Mouse (Mus musculus) kidney, adult 2 months (tissue): ENCODE results near the gene Cadm2. TPM values are rescaled to one million over a fixed set of nuclear protein-coding genes. Genes with fewer than 3 reads are reported as not detected.

Experiments
- DNase-seq: peaks from one replicate; pipeline ENCODE4 v3.0.0; 2021
- H3K27ac ChIP-seq: fragments of 200-500 bp; 2 replicates; pipeline ENCODE4 v1.5.1; 2012; ENCODE audit warnings: low read depth, low read length, control low read depth, inconsistent platforms; ENCODE audit not compliant: insufficient read depth
- H3K27me3 ChIP-seq: fragments of 200-500 bp; replicated peaks from 2 replicates; pipeline ENCODE4 v1.6.1; 2012; ENCODE audit warnings: mild to moderate bottlenecking, moderate library complexity, low read length, inconsistent platforms; ENCODE audit not compliant: control insufficient read depth, insufficient read depth
- H3K36me3 ChIP-seq: fragments of 200-500 bp; 2 replicates; pipeline ENCODE4 v1.6.1; 2012; ENCODE audit warnings: mild to moderate bottlenecking, moderate library complexity, low read length, inconsistent platforms; ENCODE audit not compliant: control insufficient read depth, insufficient read depth
- H3K4me1 ChIP-seq: fragments of 200-500 bp; 2 replicates; pipeline ENCODE4 v1.6.1; 2011; ENCODE audit warnings: low read length; ENCODE audit not compliant: control insufficient read depth, insufficient read depth
- H3K4me3 ChIP-seq: fragments of 200-500 bp; 2 replicates; pipeline ENCODE4 v1.5.1; 2011; ENCODE audit warnings: mild to moderate bottlenecking, low read depth, low read length, control low read depth; ENCODE audit not compliant: insufficient read depth
- CTCF ChIP-seq: fragments of 200-500 bp; conservative IDR thresholded peaks from 2 replicates; pipeline ENCODE4 v1.5.1; 2011; ENCODE audit warnings: low read depth, mild to moderate bottlenecking, control low read depth, low read length, moderate library complexity, mixed read lengths; ENCODE audit not compliant: insufficient read depth, insufficient read length
- POLR2A ChIP-seq: fragments of 200-500 bp; IDR thresholded peaks from one replicate; pipeline ENCODE4 v1.6.1; 2011; ENCODE audit warnings: low read depth, low read length, control low read depth
- WGBS: fragments of 180-500 bp; shearing (Covaris S2); methylation state at CpG from one replicate; pipeline ENCODE4 v1.1.7; 2018; 5-methylcytosine and 5-hydroxymethylcytosine counted together
- polyA plus RNA-seq: library from polyadenylated mRNA; depleted of rRNA; stranded (reverse); fragments of >200 nt; gene quantifications from 2 replicates; pipeline ENCODE4 v1.2.3, GENCODE M21; 2012

Cadm2 gene
- polyA plus RNA-seq, 1 experiment = 0.27 TPM

DNA sequence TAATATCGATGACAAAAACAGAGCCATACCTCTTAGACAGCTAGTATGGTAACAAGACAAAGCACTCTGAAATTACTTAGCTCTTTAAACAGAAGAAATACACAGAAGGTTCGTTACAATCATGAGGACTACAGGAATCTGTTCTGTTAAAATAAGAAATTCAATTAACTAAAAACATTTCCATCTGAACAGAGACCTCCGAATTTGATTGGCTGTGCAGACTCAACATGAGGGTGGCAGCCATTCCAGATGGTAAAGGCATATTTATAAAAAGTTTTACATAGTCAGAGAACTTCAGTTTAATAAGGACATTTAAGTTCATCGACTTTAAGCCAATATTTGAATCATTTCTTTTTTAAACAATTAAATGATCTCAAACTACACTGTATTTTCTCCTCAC is 105.2 kb downstream of the Cadm2 start:
- Histone ChIP-seq H3K27ac (no peak overlapping the region), H3K36me3 (no peaks in the 10 kb centered on the region), H3K27me3 (no peaks in the 10 kb centered on the region), H3K4me3 (no peak overlapping the region), H3K4me1 (no peaks in the 10 kb centered on the region)
- TF ChIP-seq CTCF (no peak), POLR2A (no peak)
- no peak for DNase-seq
- WGBS = 68% methylated on average over 4 of the region's 4 CpGs

DNA sequence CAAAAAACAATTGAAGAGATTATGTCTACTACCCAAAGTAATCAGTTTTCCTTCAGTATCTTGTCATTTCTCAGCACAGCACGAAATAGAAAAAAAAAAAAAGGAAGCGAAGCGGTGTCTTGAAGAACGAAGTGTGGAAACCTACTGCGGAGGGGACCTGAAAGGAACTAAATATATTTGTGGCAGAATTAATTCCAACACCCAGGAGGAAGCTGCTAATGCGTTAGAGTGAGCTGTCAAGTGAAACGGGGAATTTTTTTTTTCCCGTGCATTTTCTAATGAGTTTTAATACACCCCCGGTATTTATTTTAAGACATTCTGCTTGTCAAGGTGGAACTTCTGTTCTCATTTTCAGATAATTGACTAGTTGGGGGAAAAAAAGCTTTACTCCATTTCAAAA is 111.6 kb downstream of the Cadm2 start:
- DNase-seq = no peak
- no peak overlapping the region for H3K27ac ChIP-seq
- TF ChIP-seq CTCF (no peak), POLR2A (no peak)
- no peaks in the 10 kb centered on the region for H3K36me3 ChIP-seq
- H3K4me1 ChIP-seq = no peaks in the 10 kb centered on the region
- no peaks in the 10 kb centered on the region for H3K27me3 ChIP-seq
- 79% methylated on average over 9 of the region's 9 CpGs for WGBS
- H3K4me3 ChIP-seq = no peak overlapping the region

DNA sequence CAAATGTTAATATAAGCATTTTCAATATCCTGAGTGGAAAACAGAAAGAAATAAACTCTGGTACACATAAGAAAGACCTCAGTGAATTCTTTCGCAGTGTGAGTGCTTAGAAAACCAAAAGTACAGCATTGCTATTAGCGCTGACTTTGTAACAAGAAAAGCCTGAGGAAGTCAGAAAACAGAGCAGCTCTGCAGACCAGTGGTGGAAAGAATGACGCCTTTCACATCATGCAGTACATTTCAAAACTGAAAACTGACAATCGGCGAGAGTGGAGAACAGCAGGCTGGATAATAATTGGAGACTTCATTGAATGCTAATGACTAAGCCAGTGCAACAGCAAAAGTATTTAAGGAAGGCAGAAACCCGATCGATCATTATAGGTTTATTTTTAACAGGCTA is 138.2 kb downstream of the Cadm2 start:
- no peak overlapping the region for H3K27ac ChIP-seq
- H3K4me1 ChIP-seq = no peaks in the 10 kb centered on the region
- no peaks in the 10 kb centered on the region for H3K27me3 ChIP-seq
- no peak for DNase-seq
- no peak overlapping the region for H3K4me3 ChIP-seq
- TF ChIP-seq CTCF (no peak), POLR2A (no peak)
- H3K36me3 ChIP-seq = no peaks in the 10 kb centered on the region
- 82% methylated on average over 7 of the region's 7 CpGs for WGBS

DNA sequence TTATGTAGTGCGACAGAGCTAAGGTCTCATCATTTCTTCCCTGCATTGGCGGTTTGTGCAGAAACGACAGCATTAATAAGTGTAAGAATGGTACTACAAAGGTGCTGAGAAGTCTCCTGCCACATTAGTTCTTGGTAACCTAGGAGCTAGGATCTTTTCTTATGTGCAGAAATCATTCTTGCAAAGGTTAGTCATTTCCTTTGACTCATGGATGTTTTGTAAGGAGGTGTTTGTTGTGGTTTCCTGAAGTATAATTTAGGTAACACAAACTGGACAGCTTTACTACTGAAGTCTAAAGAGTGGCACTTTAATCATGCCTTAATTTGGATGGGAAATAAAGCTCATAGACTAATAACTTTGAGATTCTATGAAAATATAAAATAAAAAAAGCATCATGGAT is 153.7 kb downstream of the Cadm2 start:
- no peak overlapping the region for H3K4me3 ChIP-seq
- WGBS = 74% methylated on average over 3 of the region's 3 CpGs
- no peak for DNase-seq

DNA sequence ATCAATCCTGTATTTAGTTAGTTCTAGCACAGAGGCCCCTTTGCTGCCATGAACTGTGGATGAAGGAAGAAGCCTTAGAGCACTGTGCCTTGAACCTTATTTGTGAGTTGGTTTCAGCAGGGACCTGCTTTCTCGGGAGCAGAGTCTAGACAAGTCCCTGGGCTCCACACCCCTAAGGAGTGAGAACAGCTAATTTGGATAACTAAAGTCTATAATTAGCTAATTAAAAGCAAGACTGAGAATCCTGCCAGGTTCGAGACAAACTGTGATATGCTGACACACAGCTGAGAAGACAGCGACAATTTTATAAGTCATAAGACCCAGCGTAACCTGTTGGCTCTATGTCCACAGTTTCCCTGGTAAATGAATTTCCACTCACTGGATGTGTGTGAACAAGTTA is 184.4 kb downstream of the Cadm2 start:
- Histone ChIP-seq H3K27ac (no peak overlapping the region), H3K4me1 (no peaks in the 10 kb centered on the region), H3K27me3 (no peaks in the 10 kb centered on the region), H3K4me3 (no peak overlapping the region), H3K36me3 (no peaks in the 10 kb centered on the region)
- no peak for DNase-seq
- no peak for TF ChIP-seq POLR2A
- no peak for TF ChIP-seq CTCF
- 76% methylated on average over 4 of the region's 4 CpGs for WGBS

More for the DNA sequence above, 153.7 kb downstream of the Cadm2 start:
- TF ChIP-seq CTCF (no peak), POLR2A (no peak)
- Histone ChIP-seq H3K27ac (no peak overlapping the region), H3K4me1 (no peaks in the 10 kb centered on the region), H3K27me3 (no peaks in the 10 kb centered on the region), H3K36me3 (no peaks in the 10 kb centered on the region)

DNA sequence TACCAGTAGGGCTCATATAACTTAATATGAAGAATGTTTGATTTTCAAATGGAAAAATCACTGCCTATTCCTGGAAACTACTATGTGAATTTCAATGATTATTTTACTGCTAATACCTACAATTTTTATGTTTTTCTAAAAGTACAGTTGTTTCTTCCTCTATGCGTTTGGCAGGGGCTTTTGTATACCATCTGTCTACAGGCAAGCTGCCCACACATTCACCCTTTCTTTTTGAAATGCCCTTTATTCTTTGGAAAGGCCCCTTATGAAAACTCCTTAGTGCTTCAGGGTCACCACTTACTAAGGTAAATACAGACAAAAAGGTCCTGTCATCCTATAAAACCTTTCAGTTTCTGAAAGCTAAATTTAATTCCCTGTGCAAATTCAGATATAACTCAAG is 195.3 kb downstream of the Cadm2 start:
- Histone ChIP-seq H3K27ac (no peak overlapping the region), H3K4me1 (no peaks in the 10 kb centered on the region), H3K36me3 (no peaks in the 10 kb centered on the region), H3K27me3 (no peaks in the 10 kb centered on the region), H3K4me3 (no peak overlapping the region)
- TF ChIP-seq POLR2A (no peak), CTCF (no peak)
- DNase-seq = no peak
- 42% methylated on average over 1 of the region's 1 CpGs for WGBS

DNA sequence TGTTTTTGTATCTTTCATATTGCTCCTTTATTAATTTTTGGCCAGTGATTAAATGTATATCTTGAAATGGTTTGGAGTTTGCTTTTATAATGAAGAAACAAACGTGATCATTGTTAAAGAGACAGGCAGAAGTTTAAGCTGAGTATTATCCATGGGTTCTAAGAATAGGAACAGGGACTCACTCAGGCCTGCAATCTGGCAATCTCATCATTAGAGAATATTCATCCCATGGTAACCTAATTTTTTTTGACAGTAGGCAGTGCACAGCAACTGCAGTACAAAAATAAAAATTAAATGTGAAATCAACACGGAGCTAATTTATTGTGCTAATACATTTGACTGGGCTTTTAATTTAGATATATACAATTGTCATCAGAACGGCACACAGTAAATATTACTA is 209.8 kb downstream of the Cadm2 start:
- WGBS = 61% methylated on average over 3 of the region's 3 CpGs
- TF ChIP-seq CTCF = no peak
- TF ChIP-seq POLR2A = no peak

DNA sequence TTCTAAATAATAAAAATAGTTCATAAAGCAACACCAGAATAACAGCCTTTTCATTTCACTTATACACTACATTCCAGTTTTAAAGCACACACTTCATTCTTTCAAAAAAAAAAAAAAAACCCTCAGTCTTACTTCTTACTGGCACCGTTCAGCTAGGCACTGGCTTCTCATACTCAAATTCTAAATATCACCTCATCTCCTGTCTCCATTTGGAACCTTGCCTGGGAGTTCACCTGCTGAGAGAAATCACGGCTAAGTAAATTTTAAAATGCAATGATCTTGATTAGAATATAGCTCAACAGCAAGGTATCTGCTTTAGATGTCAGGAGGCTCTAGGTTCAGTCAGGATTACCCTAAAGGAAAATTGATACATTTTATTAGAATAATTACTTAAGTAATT is 210.2 kb downstream of the Cadm2 start:
- 67% methylated on average over 2 of the region's 2 CpGs for WGBS
- TF ChIP-seq POLR2A (no peak), CTCF (no peak)
- no peak overlapping the region for H3K4me3 ChIP-seq
- H3K27me3 ChIP-seq = no peaks in the 10 kb centered on the region
- H3K4me1 ChIP-seq = no peaks in the 10 kb centered on the region
- no peak overlapping the region for H3K27ac ChIP-seq
- no peaks in the 10 kb centered on the region for H3K36me3 ChIP-seq
- DNase-seq = no peak

More for the DNA sequence above, 209.8 kb downstream of the Cadm2 start:
- DNase-seq = no peak
- no peak overlapping the region for H3K27ac ChIP-seq
- H3K27me3 ChIP-seq = no peaks in the 10 kb centered on the region
- H3K4me3 ChIP-seq = no peak overlapping the region
- H3K4me1 ChIP-seq = no peaks in the 10 kb centered on the region
- no peaks in the 10 kb centered on the region for H3K36me3 ChIP-seq
